8 mouse cellular contexts compared by ENCODE assay signal in the genomic region with DNA sequence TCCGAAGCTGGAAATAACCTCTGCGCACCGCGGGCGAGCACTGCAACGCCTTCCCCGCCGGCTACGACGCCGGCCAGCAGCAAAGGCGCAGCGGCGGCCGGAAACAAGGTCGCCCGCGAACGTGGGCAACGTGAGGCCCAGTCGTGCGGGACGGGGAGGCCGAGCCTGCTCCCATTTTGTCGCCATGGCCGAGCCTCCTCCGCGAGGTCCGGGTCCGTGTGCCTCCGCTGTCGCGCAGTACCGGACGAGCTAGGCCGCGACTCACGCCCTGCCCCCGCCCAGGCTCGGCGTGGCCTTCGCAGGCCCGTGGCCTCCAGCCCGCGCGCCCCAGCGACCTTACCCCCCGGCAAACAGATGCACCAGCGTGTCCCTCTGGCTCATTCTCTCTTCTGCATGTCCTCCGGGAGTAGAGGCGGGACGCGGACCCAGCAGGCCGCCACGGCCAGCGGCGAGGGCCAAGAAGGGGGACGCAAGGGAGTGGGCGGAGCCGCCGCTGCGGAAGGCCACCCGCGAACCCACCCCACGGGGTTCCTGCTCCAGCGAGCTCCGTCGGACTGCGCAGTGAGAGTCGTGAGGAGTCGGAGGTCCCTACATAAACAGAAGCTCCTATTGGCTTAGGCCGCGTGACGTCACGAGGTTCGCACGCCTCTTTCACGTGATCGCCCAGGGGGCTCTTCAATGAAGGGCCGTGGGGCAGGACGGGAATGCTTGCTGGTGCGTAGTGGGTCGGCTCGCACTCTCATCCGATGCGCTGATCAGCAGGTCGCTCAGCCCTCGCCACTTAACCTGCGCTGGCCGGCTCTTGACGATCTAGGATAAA. TPM values are rescaled to one million over a fixed set of nuclear protein-coding genes. Genes with fewer than 3 reads are reported as not detected.
DNase-seq lines count a peak whose midpoint lies in the region; ATAC-seq and TF ChIP-seq lines count a peak whose summit lies in the region.

Slc25a36 (minus strand) TSS at position 587 of the 820 bp plus-strand sequence.

- TF ChIP-seq EP300 in lung, postnatal 0 days (IDR thresholded peaks at IDR 0.05): no peak

- peaks cover 10% of the 10 kb centered on the region; the same call in 1 of the 2 replicates for H3K36me3 ChIP-seq in hindbrain, embryonic 10.5 days
- no peaks in the 10 kb centered on the region for H3K36me3 ChIP-seq in lung, postnatal 0 days (ENCODE audit: insufficient read depth, low read length)

- peak; percentile 97 for ATAC-seq in frontal cortex, adult (ENCODE audit: low TSS enrichment)
- ATAC-seq in lung, postnatal 0 days: peak; percentile 98

- H3K27me3 ChIP-seq in hindbrain, embryonic 10.5 days (ENCODE audit: insufficient read depth, poor library complexity, severe bottlenecking): no peaks in the 10 kb centered on the region
- H3K27me3 ChIP-seq in lung, postnatal 0 days (replicated peaks; ENCODE audit: insufficient read depth, low read length): no peaks in the 10 kb centered on the region

- peak within 1 kb of the TSS; percentile 96 for H3K9ac ChIP-seq in lung, postnatal 0 days (replicated peaks; ENCODE audit: low read depth)

- H3K9me3 ChIP-seq in hindbrain, embryonic 10.5 days: no peaks in the 10 kb centered on the region
- no peaks in the 10 kb centered on the region for H3K9me3 ChIP-seq in lung, postnatal 0 days (ENCODE audit: low read length)

- WGBS in hindbrain, embryonic 10.5 days: under 1% methylated on average over 91 of the region's 91 CpGs
- under 1% methylated on average over 77 of the region's 91 CpGs for WGBS in lung, postnatal 0 days

- peak; percentile 95 for DNase-seq in MN1 (ENCODE audit: low spot score)
- peak; percentile 95 for DNase-seq in cerebellum, adult 9-10 months
- DNase-seq in hindbrain, embryonic 10.5 days (ENCODE audit: low spot score): peak; percentile 98
- peak; percentile 98 for DNase-seq in layer of hippocampus, adult 9-11 months
- peak; percentile 98 for DNase-seq in lung, postnatal 0 days (ENCODE audit: low spot score)
- DNase-seq in ovary, postnatal 14 days (ENCODE audit: low spot score): peak; percentile 92
- DNase-seq in thymus, postnatal 14 days: peak; percentile 97

- H3K4me3 ChIP-seq in hindbrain, embryonic 10.5 days: peak within 1 kb of the TSS; percentile 84
- peak within 1 kb of the TSS; percentile 86 for H3K4me3 ChIP-seq in lung, postnatal 0 days (ENCODE audit: low read depth, low read length)

- peaks cover 34% of the 10 kb centered on the region for H3K4me1 ChIP-seq in hindbrain, embryonic 10.5 days (replicated peaks)
- peaks cover 11% of the 10 kb centered on the region; the same call in 1 of the 2 replicates for H3K4me1 ChIP-seq in lung, postnatal 0 days (ENCODE audit: insufficient read depth, low read depth, low read length)

- peak within 1 kb of the TSS; percentile 96 for H3K27ac ChIP-seq in hindbrain, embryonic 10.5 days
- H3K27ac ChIP-seq in lung, postnatal 0 days (ENCODE audit: low read length): peak within 1 kb of the TSS; percentile 96

- H3K4me2 ChIP-seq in lung, postnatal 0 days (replicated peaks; ENCODE audit: low read depth, low read length): peak within 1 kb of the TSS; percentile 66

- TF ChIP-seq CTCF in lung, postnatal 0 days (IDR thresholded peaks at IDR 0.05): peak; percentile 4; the same call in 1 of the 2 replicates

RNA-seq across cellular contexts. Expression of gene Slc25a36, which starts in this region (rescaled TPM):
- 50.1 and 57.6 TPM in 2 replicates for polyA plus RNA-seq in hindbrain, embryonic 10.5 days (2016; fragmentation: Nextera tagmentation; extraction: Ambion mirVana)
- polyA plus RNA-seq in lung, postnatal 0 days (2015; fragmentation: Nextera tagmentation; extraction: Ambion mirVana): 54.1 and 63.7 TPM in 2 replicates

Comparison
In these comparisons a context has a peak if more than half of its experiments do, and no peak if none do; other contexts are left out.
1. Peak in every context shown above with its lines: DNase-seq, ATAC-seq, H3K4me3 ChIP-seq and H3K27ac ChIP-seq.